Comparison of ENCODE assay signal across 25 mouse cellular contexts in genomic region chr9:115313830-115314229, GRCm38 (mm10). TPM values are rescaled to one million over a fixed set of nuclear protein-coding genes. Genes with fewer than 3 reads are reported as not detected.
A peak's percentile ranks its signal among the peaks of the same experiment; 100 is the strongest.
DNase-seq lines count a peak whose midpoint lies in the region; ATAC-seq lines count a peak whose summit lies in the region.
"Had no signal": no experiment of that assay in that cellular context is flagged by ENCODE, and none has a peak within 500 bp of the region (broad histone marks: within the 10 kb centered on the region; RNA-seq: fewer than 3 reads in every experiment).

No protein-coding gene starts in this region.

- H3K36me3 ChIP-seq in midbrain, embryonic 12.5 days, result no peaks in the 10 kb centered on the region
- H3K36me3 ChIP-seq in midbrain, embryonic 13.5 days, result no peaks in the 10 kb centered on the region
- no peaks in the 10 kb centered on the region for H3K36me3 ChIP-seq in liver, embryonic 16.5 days (ENCODE audit: control insufficient read depth, insufficient read depth)
- H3K36me3 ChIP-seq: embryonic facial prominence, embryonic 12.5 days; forebrain, embryonic 10.5 days; G1E; kidney, embryonic 15.5 days; limb, embryonic 13.5 days had no signal

- no peak for ATAC-seq in midbrain, embryonic 12.5 days (ENCODE audit: low FRiP score, low read depth)
- ATAC-seq in midbrain, embryonic 13.5 days, result no peak
- ATAC-seq in liver, embryonic 16.5 days (ENCODE audit: low read depth), result no peak
- ATAC-seq: forebrain, embryonic 16.5 days; midbrain, embryonic 16.5 days had no signal

- no peak overlapping the region for H3K27ac ChIP-seq in midbrain, embryonic 12.5 days (replicated peaks)
- no peak overlapping the region for H3K27ac ChIP-seq in midbrain, embryonic 13.5 days
- H3K27ac ChIP-seq in liver, embryonic 16.5 days (ENCODE audit: low read length), result 0 out of 2 replicates have a peak overlapping the region, but pooled peaks have one; percentile 8
- H3K27ac ChIP-seq: embryonic facial prominence, embryonic 12.5 days; gastrocnemius, adult 2 months; hindbrain, embryonic 14.5 days; left cerebral cortex, adult 2 months; limb, embryonic 13.5 days had no signal

- no peak overlapping the region for H3K4me3 ChIP-seq in midbrain, embryonic 12.5 days
- no peak overlapping the region for H3K4me3 ChIP-seq in midbrain, embryonic 13.5 days (replicated peaks)
- no peak overlapping the region for H3K4me3 ChIP-seq in liver, embryonic 16.5 days (ENCODE audit: low read depth, low read length)
- H3K4me3 ChIP-seq: embryonic facial prominence, embryonic 12.5 days; left cerebral cortex, adult 2 months; limb, embryonic 13.5 days had no signal

- H3K9me3 ChIP-seq in midbrain, embryonic 12.5 days, result peaks cover 12% of the 10 kb centered on the region; the same call in 1 of the 2 replicates
- peaks cover 7% of the 10 kb centered on the region; the same call in 1 of the 2 replicates for H3K9me3 ChIP-seq in midbrain, embryonic 13.5 days
- no peaks in the 10 kb centered on the region for H3K9me3 ChIP-seq in liver, embryonic 16.5 days (replicated peaks; ENCODE audit: control insufficient read depth, low read length)
- H3K9me3 ChIP-seq: embryonic facial prominence, embryonic 12.5 days; G1E had no signal

- intact Hi-C loops in heart, postnatal 25 days (cut with DNase I), result no loop called here

- peak; percentile 67 for DNase-seq in heart, adult 11 months
- DNase-seq in heart, postnatal 25 days (ENCODE audit: low spot score), result no peak
- no peak for DNase-seq in spleen, postnatal 4 days (ENCODE audit: low spot score in 2 of 2)
- DNase-seq in adrenal gland, adult 2 months, result no peak
- DNase-seq: adrenal gland, postnatal 10 days; cerebellum, adult 8-10 months; cerebellum, postnatal 36 days; gastrocnemius, adult 2 months; heart, postnatal 36 days; kidney, adult 18-20 months; kidney, postnatal 25 days; lung, adult 2 months; thymus, postnatal 14 days had no signal

- peak overlapping the region; percentile 41; the same call in 1 of the 2 replicates for H3K4me2 ChIP-seq in midbrain, embryonic 12.5 days (replicated peaks)
- no peak overlapping the region for H3K4me2 ChIP-seq in midbrain, embryonic 13.5 days (replicated peaks)
- peak overlapping the region; percentile 58; the same call in 1 of the 2 replicates for H3K4me2 ChIP-seq in liver, embryonic 16.5 days (ENCODE audit: low read depth, low read length)

- no peak overlapping the region for H3K9ac ChIP-seq in midbrain, embryonic 12.5 days (replicated peaks)
- no peak overlapping the region for H3K9ac ChIP-seq in midbrain, embryonic 13.5 days (replicated peaks)
- H3K9ac ChIP-seq in liver, embryonic 16.5 days (ENCODE audit: low read depth, low read length), result no peak overlapping the region
- H3K9ac ChIP-seq: embryonic facial prominence, embryonic 12.5 days; hindbrain, embryonic 14.5 days; kidney, embryonic 15.5 days; limb, embryonic 13.5 days had no signal

- no peaks in the 10 kb centered on the region for H3K4me1 ChIP-seq in midbrain, embryonic 12.5 days
- H3K4me1 ChIP-seq in midbrain, embryonic 13.5 days (replicated peaks), result peaks cover 4% of the 10 kb centered on the region
- peaks cover 17% of the 10 kb centered on the region for H3K4me1 ChIP-seq in liver, embryonic 16.5 days (ENCODE audit: control insufficient read depth, low read depth, low read length)

- H3K27me3 ChIP-seq in midbrain, embryonic 12.5 days, result peaks cover 5% of the 10 kb centered on the region; the same call in 1 of the 2 replicates
- H3K27me3 ChIP-seq in midbrain, embryonic 13.5 days, result peaks cover 3% of the 10 kb centered on the region; the same call in 1 of the 2 replicates
- no peaks in the 10 kb centered on the region for H3K27me3 ChIP-seq in liver, embryonic 16.5 days (ENCODE audit: control insufficient read depth, insufficient read depth, low read depth, low read length)
- H3K27me3 ChIP-seq: embryonic facial prominence, embryonic 12.5 days; kidney, embryonic 15.5 days; limb, embryonic 13.5 days had no signal

- WGBS in midbrain, embryonic 12.5 days, result 91% methylated on average over 5 of the region's 5 CpGs
- WGBS in midbrain, embryonic 13.5 days, result 86% methylated on average over 5 of the region's 5 CpGs
- WGBS in liver, embryonic 16.5 days (ENCODE audit: insufficient replicate concordance), result 63% methylated on average over 5 of the region's 5 CpGs

RNA-seq across cellular contexts. Expression of gene Stt3b, which starts 3.6 kb away (rescaled TPM):
- 10 to 100 TPM; 56.0 to 58.2 TPM for total RNA-seq in heart, postnatal 25 days (2021)
- 104 and 110 TPM in 2 replicates for polyA plus RNA-seq in midbrain, embryonic 12.5 days (2016; fragmentation: Nextera tagmentation; extraction: Ambion mirVana)
- polyA plus RNA-seq in midbrain, embryonic 13.5 days (2015; fragmentation: Nextera tagmentation; extraction: Ambion mirVana), result 68.3 and 74.2 TPM in 2 replicates
- 58.5 and 62.9 TPM in 2 replicates for polyA plus RNA-seq in liver, embryonic 16.5 days (2015; fragmentation: Nextera tagmentation; extraction: Ambion mirVana)
- 100 to 1,000 TPM; 106 to 136 TPM for total RNA-seq in adrenal gland, adult 2 months (2021)
- 91.1 and 95.7 TPM in 2 replicates for polyA plus RNA-seq in adrenal gland, adult 2 months (2012; rRNA removed)
